Comparison of ENCODE assay signal across 10 mouse cellular contexts in the genomic region with DNA sequence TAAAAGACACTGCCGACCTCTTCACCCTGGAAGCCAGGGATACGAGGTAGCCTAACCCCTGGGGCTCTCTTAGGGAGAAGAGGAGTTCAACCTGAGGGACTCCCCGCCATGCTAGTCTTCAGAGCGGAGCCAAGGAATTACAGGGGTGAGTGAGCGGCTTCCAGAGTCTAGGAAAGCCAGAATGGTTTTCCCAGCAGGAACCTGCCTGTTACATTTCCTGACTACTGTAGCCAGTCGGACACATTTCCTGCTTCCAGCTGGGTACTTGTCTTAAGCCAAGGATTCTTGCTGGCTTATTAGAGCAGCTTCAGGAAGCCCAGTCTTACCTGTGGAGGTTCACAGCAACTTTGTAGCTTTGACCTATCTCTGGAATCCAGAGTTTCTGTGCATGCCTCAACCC. TPM values are rescaled to one million over a fixed set of nuclear protein-coding genes. Genes with fewer than 3 reads are reported as not detected.
DNase-seq lines count a peak whose midpoint lies in the region; ATAC-seq and TF ChIP-seq lines count a peak whose summit lies in the region.
"Had no signal": no experiment of that assay in that cellular context is flagged by ENCODE, and none has a peak within 500 bp of the region (broad histone marks: within the 10 kb centered on the region; RNA-seq: fewer than 3 reads in every experiment).

No protein-coding gene starts in this region.

- H3K4me3 ChIP-seq in liver, embryonic 12.5 days: no peak overlapping the region
- H3K4me3 ChIP-seq in liver, postnatal 0 days (ENCODE audit: low read depth, low read length): no peak overlapping the region
- no peak overlapping the region for H3K4me3 ChIP-seq in neural tube, embryonic 15.5 days (replicated peaks)

- ATAC-seq in liver, embryonic 12.5 days: no peak
- ATAC-seq in liver, postnatal 0 days: no peak
- no peak for ATAC-seq in neural tube, embryonic 15.5 days (ENCODE audit: low FRiP score)
- ATAC-seq: CD4-positive, CD25-positive, alpha-beta regulatory T cell, adult 4 months had no signal

- H3K9me3 ChIP-seq in liver, embryonic 12.5 days (replicated peaks): no peaks in the 10 kb centered on the region
- no peaks in the 10 kb centered on the region for H3K9me3 ChIP-seq in liver, postnatal 0 days (ENCODE audit: low read length)
- no peaks in the 10 kb centered on the region for H3K9me3 ChIP-seq in neural tube, embryonic 15.5 days (replicated peaks)

- DNase-seq in gastrocnemius, postnatal 25 days: peak; percentile 30
- DNase-seq in gastrocnemius, adult 18-20 months (ENCODE audit: low spot score): no peak
- DNase-seq in liver, postnatal 0 days: no peak
- DNase-seq in embryo, embryonic 9.5 days (ENCODE audit: extremely low spot score): peak; percentile 22
- no peak for DNase-seq in thymus, adult 18-20 months
- no peak for DNase-seq in urinary bladder, postnatal 25 days (ENCODE audit: low spot score)

- no peak for TF ChIP-seq CTCF in liver, postnatal 0 days (IDR thresholded peaks at IDR 0.05; ENCODE audit: low read depth)

- no peak overlapping the region for H3K9ac ChIP-seq in liver, embryonic 12.5 days
- H3K9ac ChIP-seq in liver, postnatal 0 days (replicated peaks): no peak overlapping the region
- H3K9ac ChIP-seq in neural tube, embryonic 15.5 days (replicated peaks): no peak overlapping the region

- H3K4me2 ChIP-seq in liver, embryonic 12.5 days: no peak overlapping the region
- H3K4me2 ChIP-seq in liver, postnatal 0 days (ENCODE audit: low read depth, low read length): no peak overlapping the region
- H3K4me2 ChIP-seq in neural tube, embryonic 15.5 days: no peak overlapping the region

- no peak for TF ChIP-seq EP300 in liver, postnatal 0 days (IDR thresholded peaks at IDR 0.05; ENCODE audit: low read depth)

- no peaks in the 10 kb centered on the region for H3K27me3 ChIP-seq in liver, embryonic 12.5 days (replicated peaks)
- no peaks in the 10 kb centered on the region for H3K27me3 ChIP-seq in liver, postnatal 0 days (ENCODE audit: insufficient read depth, low read length)
- no peaks in the 10 kb centered on the region for H3K27me3 ChIP-seq in neural tube, embryonic 15.5 days (replicated peaks)

- H3K4me1 ChIP-seq in liver, embryonic 12.5 days: peaks cover 71% of the 10 kb centered on the region
- H3K4me1 ChIP-seq in liver, postnatal 0 days (ENCODE audit: insufficient read depth): peaks cover 13% of the 10 kb centered on the region
- H3K4me1 ChIP-seq in neural tube, embryonic 15.5 days: peaks cover 25% of the 10 kb centered on the region

- H3K27ac ChIP-seq in liver, embryonic 12.5 days: peak overlapping the region; percentile 94; the same call in 1 of the 2 replicates
- no peak overlapping the region for H3K27ac ChIP-seq in liver, postnatal 0 days (ENCODE audit: low read depth)
- peak overlapping the region; percentile 7 for H3K27ac ChIP-seq in neural tube, embryonic 15.5 days (replicated peaks)

- 74% methylated on average over 6 of the region's 6 CpGs for WGBS in liver, embryonic 12.5 days (ENCODE audit: insufficient replicate concordance)
- WGBS in liver, postnatal 0 days (ENCODE audit: insufficient replicate concordance): 80% methylated on average over 6 of the region's 6 CpGs
- WGBS in neural tube, embryonic 15.5 days: 49% methylated on average over 6 of the region's 6 CpGs

- no peaks in the 10 kb centered on the region for H3K36me3 ChIP-seq in liver, embryonic 12.5 days
- no peaks in the 10 kb centered on the region for H3K36me3 ChIP-seq in liver, postnatal 0 days (replicated peaks; ENCODE audit: insufficient read depth, low read length)
- no peaks in the 10 kb centered on the region for H3K36me3 ChIP-seq in neural tube, embryonic 15.5 days

RNA-seq across cellular contexts. Expression of a gene that starts 34.8 kb away (rescaled TPM):
- 10 to 100 TPM in 1 of 2 experiments, 1 to 10 TPM in 1; 9.0 to 12.9 TPM for total RNA-seq in gastrocnemius, postnatal 25 days (2021)
- total RNA-seq in gastrocnemius, adult 18-20 months (2021): 1 to 10 TPM; 5.2 to 6.6 TPM
- 38.3 and 42.4 TPM in 2 replicates for polyA plus RNA-seq in liver, embryonic 12.5 days (2016; fragmentation: Nextera tagmentation; extraction: Ambion mirVana)
- polyA plus RNA-seq in liver, postnatal 0 days (2015; fragmentation: Nextera tagmentation; extraction: Ambion mirVana): 137 and 167 TPM in 2 replicates
- polyA plus RNA-seq in neural tube, embryonic 15.5 days (2015; fragmentation: Nextera tagmentation; extraction: Ambion mirVana): 37.5 and 48.2 TPM in 2 replicates
- total RNA-seq: monocyte, adult 5-6 weeks had no signal

Comparison
In these comparisons a context has a peak if more than half of its experiments do, and no peak if none do; other contexts are left out.
1. DNase-seq: peak in gastrocnemius, postnatal 25 days (single experiment) and embryo, embryonic 9.5 days (single experiment); none in gastrocnemius, adult 18-20 months (single experiment), liver, postnatal 0 days (single experiment), thymus, adult 18-20 months (0 of 2) and urinary bladder, postnatal 25 days (single experiment).